Mouse (Mus musculus): ENCODE measurements at regions not wholly inside any gene's neighbourhood (a gene's known extent, or its start where the extent isn't known, plus 50 kb on each side); places are given as distances from the start of the nearest gene placed in this dataset.

DNA sequence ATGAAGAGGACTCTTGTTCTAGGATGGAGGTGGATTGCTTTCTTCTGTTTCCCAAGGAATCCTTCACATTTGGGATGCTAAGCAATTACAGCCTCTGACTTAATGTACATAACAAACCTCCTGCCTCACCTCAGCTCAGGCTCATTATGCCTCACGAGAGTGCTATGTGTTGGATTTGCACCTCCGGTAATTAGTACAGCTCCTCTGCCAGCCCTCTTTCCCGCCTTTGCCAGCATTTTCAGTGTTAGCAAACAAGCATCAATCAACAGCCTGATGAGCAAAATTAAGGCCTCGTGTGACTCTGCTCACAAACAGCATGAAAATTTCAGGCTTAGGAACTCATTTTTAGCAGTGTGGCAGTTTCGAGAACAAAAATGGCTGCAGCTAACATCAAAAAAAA, 410.0 kb upstream of the Tom1l1 start:
- H3K9me3 ChIP-seq (ENCODE audit: control insufficient read depth, low read length) = no peaks in the 10 kb centered on the region
- no peaks in the 10 kb centered on the region for H3K4me1 ChIP-seq (ENCODE audit: control insufficient read depth, insufficient read depth, low read length)
- no peak for DNase-seq (ENCODE audit: low spot score)
- no peaks in the 10 kb centered on the region for H3K27me3 ChIP-seq (ENCODE audit: control insufficient read depth, insufficient read depth, low read length)
- H3K9ac ChIP-seq (ENCODE audit: low read length) = no peak overlapping the region
- no peak for ATAC-seq (ENCODE audit: insufficient read depth, low FRiP score, low TSS enrichment)
- no peak overlapping the region for H3K4me2 ChIP-seq (ENCODE audit: low read depth)
- H3K36me3 ChIP-seq (ENCODE audit: control insufficient read depth, insufficient read depth, low read length) = no peaks in the 10 kb centered on the region
- no peak overlapping the region for H3K4me3 ChIP-seq (ENCODE audit: low read depth, low read length)
- WGBS = 40% methylated on average over 5 of the region's 5 CpGs
- H3K27ac ChIP-seq (ENCODE audit: low read depth, low read length) = no peak overlapping the region

DNA sequence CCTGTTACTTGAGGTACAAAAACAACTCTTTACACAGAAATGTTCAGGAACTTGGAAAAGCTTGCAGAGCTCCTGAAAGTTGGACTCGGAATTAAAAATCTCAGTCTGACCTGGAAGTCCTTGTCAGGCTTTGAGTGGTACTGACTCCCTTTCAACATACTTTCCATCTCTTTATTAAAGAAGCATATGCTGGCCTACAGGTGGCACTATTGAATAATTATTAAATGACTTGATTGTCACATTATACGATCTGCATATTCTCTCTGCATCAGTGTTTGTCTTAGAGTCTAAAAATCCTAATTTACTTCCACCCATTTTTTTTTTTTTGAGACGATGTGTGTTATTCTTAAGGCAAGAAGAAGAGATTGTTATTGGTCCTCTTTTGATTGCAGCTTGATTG, 409.4 kb upstream of the Tom1l1 start:
- Histone ChIP-seq H3K4me3 (ENCODE audit: low read depth, low read length) (no peak overlapping the region), H3K36me3 (ENCODE audit: control insufficient read depth, insufficient read depth, low read length) (no peaks in the 10 kb centered on the region), H3K27ac (ENCODE audit: low read depth, low read length) (no peak overlapping the region), H3K9me3 (ENCODE audit: control insufficient read depth, low read length) (no peaks in the 10 kb centered on the region), H3K4me2 (ENCODE audit: low read depth) (no peak overlapping the region), H3K4me1 (ENCODE audit: control insufficient read depth, insufficient read depth, low read length) (no peaks in the 10 kb centered on the region), H3K9ac (ENCODE audit: low read length) (no peak overlapping the region), H3K27me3 (ENCODE audit: control insufficient read depth, insufficient read depth, low read length) (no peaks in the 10 kb centered on the region)
- ATAC-seq (ENCODE audit: insufficient read depth, low FRiP score, low TSS enrichment) (no peak), DNase-seq (ENCODE audit: low spot score) (no peak)
- 72% methylated on average over 3 of the region's 3 CpGs for WGBS

- 47% methylated on average over 12 of the region's 12 CpGs for WGBS
- Histone ChIP-seq H3K36me3 (ENCODE audit: control insufficient read depth, insufficient read depth, low read length) (no peaks in the 10 kb centered on the region), H3K9me3 (ENCODE audit: control insufficient read depth, low read length) (no peaks in the 10 kb centered on the region), H3K27ac (ENCODE audit: low read depth, low read length) (no peak overlapping the region), H3K4me3 (ENCODE audit: low read depth, low read length) (no peak overlapping the region), H3K4me1 (ENCODE audit: control insufficient read depth, insufficient read depth, low read length) (no peaks in the 10 kb centered on the region), H3K27me3 (ENCODE audit: control insufficient read depth, insufficient read depth, low read length) (no peaks in the 10 kb centered on the region), H3K4me2 (ENCODE audit: low read depth) (no peak overlapping the region), H3K9ac (ENCODE audit: low read length) (no peak overlapping the region)
- ATAC-seq (ENCODE audit: insufficient read depth, low FRiP score, low TSS enrichment) (no peak), DNase-seq (ENCODE audit: low spot score) (peak; percentile 14)
Measured at GRCm38 (mm10) chr11:91096000-91096652, 408.0 kb upstream of the Tom1l1 start.

DNA sequence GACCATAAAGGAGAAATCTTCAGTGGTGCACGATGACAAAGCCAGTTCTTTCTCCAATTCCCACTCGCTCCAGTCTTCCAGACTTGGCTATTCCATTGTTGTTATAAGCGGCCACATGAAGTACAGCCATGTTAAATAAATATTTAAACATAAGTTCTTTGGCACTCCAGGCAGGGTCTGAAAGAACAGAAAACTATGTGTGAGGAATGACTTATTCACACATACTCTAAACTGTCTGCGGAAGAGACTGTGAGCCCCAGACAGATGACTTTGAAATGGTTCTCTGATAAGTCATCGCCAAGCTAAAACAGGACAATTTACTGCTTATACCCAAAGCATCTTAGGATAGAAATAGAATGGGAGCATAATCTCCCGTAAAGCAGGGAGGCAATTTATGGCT, 377.2 kb upstream of the Tom1l1 start:
- H3K9ac ChIP-seq (ENCODE audit: low read length) = no peak overlapping the region
- H3K27ac ChIP-seq (ENCODE audit: low read depth, low read length) = no peak overlapping the region
- H3K4me1 ChIP-seq (ENCODE audit: control insufficient read depth, insufficient read depth, low read length) = 0 out of 2 replicates have a peak, but pooled peaks cover 3% of the 10 kb centered on the region
- H3K4me3 ChIP-seq (ENCODE audit: low read depth, low read length) = no peak overlapping the region
- ATAC-seq (ENCODE audit: insufficient read depth, low FRiP score, low TSS enrichment) (no peak), DNase-seq (ENCODE audit: low spot score) (no peak)
- H3K9me3 ChIP-seq (ENCODE audit: control insufficient read depth, low read length) = no peaks in the 10 kb centered on the region
- 60% methylated on average over 6 of the region's 6 CpGs for WGBS
- no peak overlapping the region for H3K4me2 ChIP-seq (ENCODE audit: low read depth)
- H3K27me3 ChIP-seq (ENCODE audit: control insufficient read depth, insufficient read depth, low read length) = no peaks in the 10 kb centered on the region
- H3K36me3 ChIP-seq (ENCODE audit: control insufficient read depth, insufficient read depth, low read length) = no peaks in the 10 kb centered on the region

GRCm38 (mm10) chr11:91056966-91057597, 368.9 kb upstream of the Tom1l1 start:
- Histone ChIP-seq H3K27me3 (ENCODE audit: control insufficient read depth, insufficient read depth, low read length) (no peaks in the 10 kb centered on the region), H3K4me3 (ENCODE audit: low read depth, low read length) (no peak overlapping the region), H3K9me3 (ENCODE audit: control insufficient read depth, low read length) (no peaks in the 10 kb centered on the region), H3K9ac (ENCODE audit: low read length) (no peak overlapping the region), H3K4me1 (ENCODE audit: control insufficient read depth, insufficient read depth, low read length) (no peaks in the 10 kb centered on the region), H3K27ac (ENCODE audit: low read depth, low read length) (no peak overlapping the region), H3K36me3 (ENCODE audit: control insufficient read depth, insufficient read depth, low read length) (no peaks in the 10 kb centered on the region), H3K4me2 (ENCODE audit: low read depth) (no peak overlapping the region)
- no peak for ATAC-seq (ENCODE audit: insufficient read depth, low FRiP score, low TSS enrichment)
- DNase-seq (ENCODE audit: low spot score) = peak; percentile 11
- WGBS = 72% methylated on average over 9 of the region's 9 CpGs

- H3K9ac ChIP-seq (ENCODE audit: low read length) = no peak overlapping the region
- no peaks in the 10 kb centered on the region for H3K9me3 ChIP-seq (ENCODE audit: control insufficient read depth, low read length)
- no peaks in the 10 kb centered on the region for H3K36me3 ChIP-seq (ENCODE audit: control insufficient read depth, insufficient read depth, low read length)
- DNase-seq (ENCODE audit: low spot score) = no peak
- H3K4me2 ChIP-seq (ENCODE audit: low read depth) = no peak overlapping the region
- H3K4me1 ChIP-seq (ENCODE audit: control insufficient read depth, insufficient read depth, low read length) = no peaks in the 10 kb centered on the region
- no peak overlapping the region for H3K4me3 ChIP-seq (ENCODE audit: low read depth, low read length)
- WGBS = 87% methylated on average over 2 of the region's 2 CpGs
- no peak for ATAC-seq (ENCODE audit: insufficient read depth, low FRiP score, low TSS enrichment)
- no peak overlapping the region for H3K27ac ChIP-seq (ENCODE audit: low read depth, low read length)
- no peaks in the 10 kb centered on the region for H3K27me3 ChIP-seq (ENCODE audit: control insufficient read depth, insufficient read depth, low read length)
Measured at GRCm38 (mm10) chr11:91053321-91053720, 365.2 kb upstream of the Tom1l1 start.

GRCm38 (mm10) chr11:91051646-91052045, 363.5 kb upstream of the Tom1l1 start:
- WGBS = 17% methylated on average over 3 of the region's 3 CpGs
- peak; percentile 12 for DNase-seq (ENCODE audit: low spot score)

GRCm38 (mm10) chr11:91041486-91041885, 353.3 kb upstream of the Tom1l1 start:
- Histone ChIP-seq H3K9ac (ENCODE audit: low read length) (no peak overlapping the region), H3K36me3 (ENCODE audit: control insufficient read depth, insufficient read depth, low read length) (no peaks in the 10 kb centered on the region), H3K27me3 (ENCODE audit: control insufficient read depth, insufficient read depth, low read length) (no peaks in the 10 kb centered on the region), H3K27ac (ENCODE audit: low read depth, low read length) (no peak overlapping the region), H3K4me1 (ENCODE audit: control insufficient read depth, insufficient read depth, low read length) (no peaks in the 10 kb centered on the region), H3K4me2 (ENCODE audit: low read depth) (no peak overlapping the region), H3K4me3 (ENCODE audit: low read depth, low read length) (no peak overlapping the region), H3K9me3 (ENCODE audit: control insufficient read depth, low read length) (no peaks in the 10 kb centered on the region)
- DNase-seq (ENCODE audit: low spot score) = no peak
- ATAC-seq (ENCODE audit: insufficient read depth, low FRiP score, low TSS enrichment) = no peak
- 79% methylated on average over 3 of the region's 3 CpGs for WGBS

More at GRCm38 (mm10) chr11:91051646-91052045, 363.5 kb upstream of the Tom1l1 start:
- no peak overlapping the region for H3K4me2 ChIP-seq (ENCODE audit: low read depth)
- H3K27me3 ChIP-seq (ENCODE audit: control insufficient read depth, insufficient read depth, low read length) = no peaks in the 10 kb centered on the region
- no peaks in the 10 kb centered on the region for H3K9me3 ChIP-seq (ENCODE audit: control insufficient read depth, low read length)
- H3K27ac ChIP-seq (ENCODE audit: low read depth, low read length) = no peak overlapping the region
- no peaks in the 10 kb centered on the region for H3K36me3 ChIP-seq (ENCODE audit: control insufficient read depth, insufficient read depth, low read length)
- H3K4me3 ChIP-seq (ENCODE audit: low read depth, low read length) = no peak overlapping the region
- no peaks in the 10 kb centered on the region for H3K4me1 ChIP-seq (ENCODE audit: control insufficient read depth, insufficient read depth, low read length)
- ATAC-seq (ENCODE audit: insufficient read depth, low FRiP score, low TSS enrichment) = no peak
- H3K9ac ChIP-seq (ENCODE audit: low read length) = no peak overlapping the region
